Mouse (Mus musculus) hindbrain, embryonic 11.5 days (tissue): ENCODE data around the gene Mfsd4b1. TPM values are rescaled to one million over a fixed set of nuclear protein-coding genes. Genes with fewer than 3 reads are reported as not detected.

Experiments used
- ATAC-seq: fragments of 200-750 bp; cut with Nextera tagmentation; 2 replicates; pipeline ENCODE4 v1.8.0; 2017; ENCODE audit warnings: mild to moderate bottlenecking, moderate TSS enrichment, moderate library complexity; ENCODE audit not compliant: low FRiP score
- DNase-seq: peaks from one replicate; pipeline ENCODE4 v3.0.0-alpha.2; 2015; ENCODE audit warnings: low spot score
- H3K27ac ChIP-seq: fragments of 300-500 bp; sonication (generic); 2 replicates; pipeline ENCODE4 v1.5.1; 2014; ENCODE audit warnings: mild to moderate bottlenecking, low read depth, low read length
- H3K27me3 ChIP-seq: fragments of 300-500 bp; sonication (generic); 2 replicates; pipeline ENCODE4 v1.6.1; 2014; ENCODE audit warnings: mild to moderate bottlenecking, low read length, moderate library complexity, mixed read lengths; ENCODE audit not compliant: control insufficient read depth, insufficient read depth
- H3K36me3 ChIP-seq: fragments of 300-500 bp; sonication (generic); 2 replicates; pipeline ENCODE4 v1.6.1; 2014; ENCODE audit warnings: mild to moderate bottlenecking, low read length, moderate library complexity, mixed read lengths; ENCODE audit not compliant: control insufficient read depth, insufficient read depth
- H3K4me1 ChIP-seq: fragments of 300-500 bp; sonication (generic); replicated peaks from 2 replicates; pipeline ENCODE4 v1.6.1; 2014; ENCODE audit warnings: low read length, mixed read lengths; ENCODE audit not compliant: control insufficient read depth, insufficient read depth
- H3K4me2 ChIP-seq: fragments of 300-500 bp; sonication (generic); replicated peaks from 2 replicates; pipeline ENCODE4 v1.6.1; 2014; ENCODE audit warnings: mild to moderate bottlenecking, low read depth, low read length
- H3K4me3 ChIP-seq: fragments of 300-500 bp; sonication (generic); 2 replicates; pipeline ENCODE4 v1.5.1; 2014; ENCODE audit warnings: low read depth, low read length
- H3K9ac ChIP-seq: fragments of 300-500 bp; sonication (generic); 2 replicates; pipeline ENCODE4 v1.6.1; 2014; ENCODE audit warnings: low read depth, low read length
- H3K9me3 ChIP-seq: fragments of 300-500 bp; sonication (generic); 2 replicates; pipeline ENCODE4 v1.6.1; 2016; ENCODE audit warnings: low read length; ENCODE audit not compliant: control insufficient read depth
- WGBS: fragments of 180-500 bp; shearing (Covaris S2); extraction: QIAGEN DNeasy Blood & Tissue Kit; methylation state at CpG from one replicate; pipeline ENCODE4 v1.1.7; 2014; 5-methylcytosine and 5-hydroxymethylcytosine counted together
- polyA plus RNA-seq: library from polyadenylated mRNA; unstranded; fragments of >200 nt; fragmentation: Nextera tagmentation; extraction: Ambion mirVana; gene quantifications from 2 replicates; pipeline ENCODE4 v1.2.1, GENCODE M21; 2014

Mfsd4b1 gene
- polyA plus RNA-seq, 1 experiment from 2014 or later: 0.26 TPM

DNA sequence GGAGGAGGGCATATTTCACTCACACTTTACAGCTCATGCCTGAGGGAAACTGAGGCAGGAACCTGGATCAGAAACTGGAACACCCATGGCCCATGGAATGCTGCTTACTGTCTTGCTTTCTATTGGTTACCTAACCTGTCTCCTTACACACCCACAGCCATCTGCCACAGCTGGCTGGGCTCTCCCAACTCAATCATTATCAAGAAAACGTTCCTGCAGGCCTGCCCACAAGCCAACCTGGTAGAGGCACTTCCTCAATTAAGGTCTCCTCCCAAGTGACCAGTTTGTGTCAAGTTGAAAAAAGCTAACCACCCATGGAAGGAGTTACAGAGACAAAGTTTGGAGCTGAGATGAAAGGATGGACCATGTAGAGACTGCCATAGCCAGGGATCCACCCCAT, 63.2 kb downstream of the Mfsd4b1 start:
- Histone ChIP-seq H3K27me3 (no peaks in the 10 kb centered on the region), H3K9me3 (no peaks in the 10 kb centered on the region), H3K27ac (no peak overlapping the region), H3K4me1 (no peaks in the 10 kb centered on the region), H3K9ac (no peak overlapping the region), H3K36me3 (no peaks in the 10 kb centered on the region), H3K4me2 (no peak overlapping the region), H3K4me3 (no peak overlapping the region)
- ATAC-seq (no peak), DNase-seq (no peak)
- 68% methylated on average over 1 of the region's 1 CpGs for WGBS

DNA sequence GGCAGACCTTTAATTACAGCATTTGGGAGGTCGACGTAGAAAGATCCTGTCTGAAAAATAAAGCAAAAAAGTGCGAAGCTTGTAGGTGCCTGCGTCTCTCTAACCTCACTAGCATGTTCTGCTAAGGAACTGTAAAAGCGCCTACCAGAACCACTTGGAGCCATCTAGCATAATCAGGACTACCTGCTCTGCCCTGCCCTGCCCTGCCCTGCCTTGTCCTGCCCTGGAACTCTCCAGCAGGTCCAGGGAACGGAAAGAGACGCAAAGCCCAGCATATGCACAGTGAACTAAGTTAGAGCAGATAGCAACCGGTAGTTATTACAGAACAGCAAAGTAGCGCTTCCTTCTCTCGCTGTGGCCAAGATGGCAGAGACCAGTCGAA, 64.6 kb downstream of the Mfsd4b1 start:
- H3K9me3 ChIP-seq: no peaks in the 10 kb centered on the region
- H3K36me3 ChIP-seq: no peaks in the 10 kb centered on the region
- peak overlapping the region; percentile 90; the same call in 1 of the 2 replicates for H3K4me2 ChIP-seq
- peak overlapping the region; percentile 41; the same call in 1 of the 2 replicates for H3K4me3 ChIP-seq
- ATAC-seq (peak; percentile 58), DNase-seq (no peak)
- 50% methylated on average over 11 of the region's 11 CpGs for WGBS
- no peak overlapping the region for H3K9ac ChIP-seq
- H3K4me1 ChIP-seq: no peaks in the 10 kb centered on the region
- no peak overlapping the region for H3K27ac ChIP-seq
- no peaks in the 10 kb centered on the region for H3K27me3 ChIP-seq

DNA sequence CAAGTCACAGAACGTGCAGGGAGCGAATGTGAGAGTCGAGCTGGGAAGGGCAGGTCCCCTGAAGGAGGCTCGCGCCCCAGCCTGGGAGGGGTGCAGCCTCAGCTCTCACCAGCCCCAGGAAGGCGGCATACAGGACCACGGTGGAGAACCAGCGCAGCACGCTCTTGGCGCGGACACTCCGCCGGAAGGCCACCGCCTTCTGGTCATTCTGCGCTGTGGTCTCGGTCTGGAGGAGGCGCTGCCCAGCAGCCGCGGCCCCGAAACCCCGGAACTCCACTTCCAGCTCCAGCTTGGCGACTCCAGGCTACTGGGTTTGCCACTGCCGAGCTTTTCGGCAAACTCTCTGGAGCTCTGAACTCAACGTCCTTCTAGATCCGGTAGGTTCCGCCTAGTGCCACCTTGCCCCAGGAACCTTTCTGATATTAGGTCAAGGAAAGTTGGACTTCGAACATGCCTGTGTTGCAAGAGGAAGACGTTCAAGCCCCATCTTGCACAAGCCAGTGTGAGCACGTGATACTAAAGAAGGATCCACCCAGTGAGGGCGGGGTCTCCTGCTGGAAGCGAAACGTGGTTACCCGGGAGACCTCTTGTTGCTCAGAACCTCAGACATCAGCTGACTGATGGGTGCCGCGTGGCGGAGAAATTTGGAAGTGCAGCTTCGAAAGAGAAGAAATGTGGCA, 65.2 kb downstream of the Mfsd4b1 start, which contains the start of gene Mfsd4b3:
Gene Mfsd4b3, minus strand, starts transcription at position 393 of the 680 bp plus-strand sequence.
- Histone ChIP-seq H3K27ac (no peak within 1 kb of the TSS), H3K4me3 (peak within 1 kb of the TSS; percentile 41), H3K27me3 (no peaks in the 10 kb centered on the region), H3K36me3 (no peaks in the 10 kb centered on the region), H3K4me1 (no peaks in the 10 kb centered on the region), H3K9ac (peak within 1 kb of the TSS; percentile 39), H3K4me2 (peak within 1 kb of the TSS; percentile 90), H3K9me3 (no peaks in the 10 kb centered on the region)
- under 1% methylated on average over 38 of the region's 38 CpGs for WGBS
- DNase-seq (peak; percentile 95), ATAC-seq (peak; percentile 99)

DNA sequence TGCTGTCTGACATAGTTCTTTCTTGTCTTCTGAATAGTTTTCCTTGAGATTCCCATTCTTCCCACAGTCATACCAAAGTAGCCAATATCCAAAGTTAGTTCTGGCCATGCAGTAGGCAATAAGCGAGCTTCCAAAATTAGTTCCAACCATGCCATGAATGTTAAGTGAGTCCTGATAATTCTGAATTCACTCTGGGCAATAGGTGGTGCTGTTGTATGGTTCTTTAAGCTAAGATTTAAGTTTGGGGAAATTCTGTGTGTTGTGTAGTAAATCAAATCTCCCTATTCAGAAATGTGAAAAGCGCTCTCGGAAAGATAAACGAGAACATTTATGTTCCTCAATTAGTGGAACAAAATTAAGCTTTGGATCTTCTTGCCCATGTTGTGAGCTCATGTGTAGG, 66.8 kb downstream of the Mfsd4b1 start:
- Histone ChIP-seq H3K36me3 (no peaks in the 10 kb centered on the region), H3K4me3 (no peak overlapping the region), H3K9ac (no peak overlapping the region), H3K27ac (no peak overlapping the region), H3K4me2 (no peak overlapping the region), H3K4me1 (no peaks in the 10 kb centered on the region), H3K9me3 (no peaks in the 10 kb centered on the region), H3K27me3 (no peaks in the 10 kb centered on the region)
- DNase-seq (peak; percentile 9), ATAC-seq (no peak)
- 81% methylated on average over 4 of the region's 4 CpGs for WGBS

DNA sequence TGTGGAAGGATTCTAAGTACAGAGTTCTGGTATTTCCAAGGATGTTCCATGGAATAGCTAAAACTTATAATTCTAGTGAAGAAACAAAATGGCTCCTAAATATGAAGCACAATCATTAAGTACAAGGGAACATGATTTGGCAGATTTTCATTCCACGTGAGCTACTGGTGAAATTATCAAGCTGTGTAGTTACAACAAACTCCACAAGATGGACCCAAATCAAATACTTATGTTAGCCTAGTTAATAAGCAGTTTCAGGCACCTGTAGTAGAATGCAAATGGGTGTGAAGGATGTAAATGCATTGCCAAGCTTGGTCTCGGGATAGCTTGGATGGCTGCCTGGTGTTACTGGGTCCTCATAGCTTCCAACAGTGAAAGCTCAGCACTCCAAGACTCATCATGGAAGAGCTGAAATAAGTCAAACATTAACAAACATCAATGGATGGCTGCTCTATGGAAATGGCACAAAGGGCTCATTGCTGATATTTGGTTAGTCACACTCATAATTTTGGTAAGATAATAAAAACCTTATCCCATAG, 68.7 kb downstream of the Mfsd4b1 start:
- no peak for DNase-seq

DNA sequence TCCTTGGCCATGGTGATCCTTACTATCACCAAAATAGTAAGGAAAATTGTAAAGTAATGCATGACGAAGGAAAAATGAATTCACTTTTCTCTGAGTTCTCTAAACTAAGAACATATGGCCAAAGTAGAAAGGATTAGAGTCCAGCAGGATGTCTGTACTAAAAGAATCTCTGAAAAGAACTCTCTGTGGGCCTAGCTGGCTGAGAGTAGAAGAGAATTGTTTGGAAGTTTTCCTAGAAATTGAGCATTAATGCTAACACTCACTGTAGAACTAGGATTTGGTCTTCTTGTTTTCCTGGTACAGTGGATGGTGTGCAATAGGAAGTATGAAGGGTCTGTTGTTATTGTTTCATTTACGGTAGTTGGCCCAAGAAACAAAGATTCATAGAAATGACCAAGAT, 69.9 kb downstream of the Mfsd4b1 start:
- DNase-seq (no peak), ATAC-seq (no peak)
- Histone ChIP-seq H3K27ac (no peak overlapping the region), H3K9ac (no peak overlapping the region), H3K9me3 (no peaks in the 10 kb centered on the region), H3K4me3 (no peak overlapping the region), H3K36me3 (no peaks in the 10 kb centered on the region), H3K27me3 (no peaks in the 10 kb centered on the region), H3K4me2 (no peak overlapping the region), H3K4me1 (no peaks in the 10 kb centered on the region)
- WGBS: 85% methylated on average over 2 of the region's 2 CpGs

More for the DNA sequence above, 68.7 kb downstream of the Mfsd4b1 start:
- Histone ChIP-seq H3K4me2 (no peak overlapping the region), H3K27ac (no peak overlapping the region), H3K27me3 (no peaks in the 10 kb centered on the region), H3K4me1 (no peaks in the 10 kb centered on the region), H3K36me3 (no peaks in the 10 kb centered on the region), H3K4me3 (no peak overlapping the region), H3K9ac (no peak overlapping the region), H3K9me3 (no peaks in the 10 kb centered on the region)
- 74% methylated on average over 2 of the region's 2 CpGs for WGBS
- ATAC-seq: no peak

Other genes starting within 250 kb of the Mfsd4b1 start
- 3.8 and 4.1 TPM in 2 replicates for gene Mfsd4b4, start 126.0 kb downstream of the Mfsd4b1 start, polyA plus RNA-seq
- gene Mfsd4b2, start 98.3 kb downstream of the Mfsd4b1 start, polyA plus RNA-seq: not detected in 2 replicates
- 0.11 TPM in 1 of 2 replicates, not detected in the other for gene Mfsd4b3, start 65.1 kb downstream of the Mfsd4b1 start, polyA plus RNA-seq
- 0.09 TPM in 1 of 2 replicates, not detected in the other for gene Mfsd4b5, start 38.6 kb downstream of the Mfsd4b1 start, polyA plus RNA-seq
- gene Slc16a10, start 117.0 kb upstream of the Mfsd4b1 start, polyA plus RNA-seq: 8.6 and 8.9 TPM in 2 replicates
- gene Rpf2, start 221.8 kb upstream of the Mfsd4b1 start, polyA plus RNA-seq: 89.6 and 94.0 TPM in 2 replicates
- gene Gtf3c6, start 232.8 kb upstream of the Mfsd4b1 start, polyA plus RNA-seq: 151 and 155 TPM in 2 replicates